Mouse (Mus musculus) frontal cortex, postnatal 10 days (tissue): ENCODE data around the gene Rtl10.

ENCODE experiments used
- DNase-seq, 2 experiments: peaks; one replicate each; pipeline ENCODE4 v3.0.0; 2022; ENCODE audit warnings: low spot score in 2 of 2, mixed read lengths in 1 of 2

Gene Rtl10

DNA sequence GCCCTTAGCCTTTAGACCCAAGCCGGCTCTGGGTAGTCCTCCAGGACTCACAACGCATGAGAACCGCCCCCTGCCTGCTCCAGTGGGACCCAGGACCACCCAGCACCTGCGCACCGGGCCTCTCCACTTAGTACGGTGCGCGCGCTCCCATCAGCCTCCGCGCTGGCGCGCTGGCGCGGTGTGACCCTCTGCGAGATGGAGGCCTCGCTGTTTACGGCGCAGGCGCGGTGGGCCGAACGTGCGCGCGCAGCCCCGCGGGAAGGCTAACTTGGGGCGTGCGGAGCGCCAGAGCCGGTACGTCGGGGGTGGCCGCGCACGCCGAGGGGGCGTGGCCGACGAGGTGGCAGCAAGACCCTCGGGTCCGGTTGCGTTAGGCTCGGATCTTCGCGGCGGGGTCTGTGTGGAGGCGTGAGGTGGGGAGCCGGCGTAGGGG, at the start of gene Rtl10, which contains the start of gene Gnb1l:
Gene Rtl10, plus strand, starts transcription at position 344 of the 433 bp plus-strand sequence.
Gene Gnb1l, plus strand, starts transcription at position 156 of the 433 bp plus-strand sequence.
- peak; percentile 90 to 96 for DNase-seq

DNA sequence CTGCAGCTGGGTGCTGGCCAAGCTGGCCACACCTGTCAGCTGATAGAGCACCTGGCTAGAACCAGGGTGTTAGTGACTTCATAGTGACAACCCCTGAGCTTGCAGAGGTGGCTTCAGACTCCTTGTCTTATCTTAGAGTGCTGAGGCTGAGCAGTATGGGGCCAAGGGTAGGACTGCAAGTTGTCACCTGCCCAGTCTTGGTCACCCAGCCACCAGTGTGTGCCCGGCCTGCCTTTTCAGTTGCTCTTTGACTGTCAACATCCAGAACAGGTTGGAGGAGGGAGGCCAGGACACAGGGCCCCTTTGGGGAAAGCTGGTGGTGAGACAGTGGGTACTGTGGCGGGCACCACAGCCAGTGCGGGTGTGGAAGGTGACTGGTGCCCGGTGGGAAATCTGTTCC, 49.7 kb upstream of the Rtl10 start:
- no peak for DNase-seq

DNA sequence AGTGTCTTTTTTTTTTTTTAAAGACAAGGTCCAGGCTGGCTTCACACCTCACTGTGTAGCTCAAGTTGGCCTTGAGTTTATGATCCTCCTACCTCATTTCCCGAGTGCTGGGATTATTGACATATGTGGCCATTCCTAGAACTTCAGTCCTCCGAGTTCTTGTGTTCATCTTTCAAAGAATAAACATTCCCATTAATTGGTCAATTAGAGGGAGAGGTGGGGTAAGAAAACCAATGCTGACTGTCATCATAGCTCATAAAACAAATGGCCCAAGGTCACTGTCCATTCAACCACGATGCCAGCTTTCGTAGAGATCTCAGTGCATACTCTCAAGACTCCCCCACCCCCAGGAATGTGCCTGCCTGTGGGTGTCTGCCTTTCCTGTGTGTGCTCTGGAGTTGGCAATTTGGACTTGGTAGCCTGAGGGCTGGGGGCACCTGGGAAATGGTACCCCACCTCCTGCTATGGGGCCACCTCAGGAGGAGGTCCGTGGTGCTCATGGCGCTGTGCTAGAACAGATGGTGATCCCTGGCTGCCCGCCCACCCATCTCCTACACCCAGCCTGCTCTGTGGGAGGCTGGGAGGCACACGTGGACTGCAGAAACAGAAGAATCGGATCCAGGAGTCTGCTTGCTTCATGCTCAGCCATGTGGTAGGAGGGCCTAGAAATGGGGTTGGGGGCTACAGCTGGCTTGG, 47.1 kb upstream of the Rtl10 start:
- peak; percentile 31 to 53 for DNase-seq

DNA sequence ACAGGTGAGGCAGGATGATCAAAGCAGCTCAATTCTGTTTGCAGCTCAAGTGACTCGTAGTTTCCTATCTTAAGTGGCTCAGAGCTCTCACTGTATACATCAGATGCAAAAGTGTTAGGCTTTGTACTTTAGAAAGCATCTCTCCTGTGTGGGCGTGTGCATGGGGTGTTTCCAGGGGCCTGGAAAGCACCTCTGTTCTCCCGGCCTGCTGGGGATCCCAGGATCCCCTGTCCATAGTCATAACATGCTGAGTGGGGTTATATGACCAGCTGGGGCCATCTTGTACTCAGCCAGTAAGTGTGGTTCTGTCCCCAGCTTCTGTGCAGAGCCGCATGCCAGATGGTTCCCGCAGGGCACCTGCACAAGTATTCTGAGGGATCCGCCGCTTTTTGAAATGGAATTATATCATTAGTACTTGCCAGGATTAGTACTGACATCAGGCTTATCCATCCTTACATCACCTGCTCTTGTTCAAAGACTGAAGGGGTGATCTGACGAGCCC, 46.3 kb upstream of the Rtl10 start:
- DNase-seq: no peak

DNA sequence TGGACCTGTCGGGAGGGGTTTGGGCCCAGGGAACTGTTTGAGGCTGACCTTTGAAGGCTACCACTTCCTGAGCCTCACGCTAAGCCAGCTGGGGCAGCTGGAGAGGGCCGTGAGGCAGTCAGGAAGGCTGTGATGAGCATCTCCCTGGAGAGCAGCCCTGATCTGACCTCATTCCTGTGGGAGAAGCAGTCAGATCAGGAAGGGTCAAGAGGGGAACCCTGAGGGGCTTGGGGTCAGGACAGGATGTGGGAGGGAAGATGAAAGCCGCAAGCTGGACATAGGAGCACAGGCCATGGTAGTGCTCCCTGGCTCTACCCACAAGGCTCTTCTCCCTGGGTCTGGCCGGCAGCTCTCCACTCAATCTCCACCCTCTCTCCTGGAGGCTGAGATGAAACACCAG, 44.9 kb upstream of the Rtl10 start:
- DNase-seq: no peak

DNA sequence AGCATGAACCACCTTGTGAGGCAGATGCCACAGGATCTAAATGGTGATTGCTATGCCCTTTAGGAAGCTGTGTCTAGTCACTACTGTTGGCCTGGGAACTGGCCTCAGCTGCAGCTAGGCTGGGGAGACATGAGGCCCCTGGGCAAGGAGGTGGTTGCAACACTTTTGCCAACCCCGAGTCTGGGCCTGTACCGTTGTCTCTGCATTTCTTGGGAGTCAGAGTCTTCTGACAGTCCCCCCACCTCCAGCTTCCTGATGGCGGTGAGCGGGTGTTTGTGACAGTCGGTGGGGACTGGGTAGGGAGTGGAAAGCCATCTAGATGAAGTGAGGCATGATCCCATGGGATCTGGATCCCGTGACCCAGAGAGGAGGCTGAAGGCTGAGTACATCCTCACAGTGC, 43.3 kb upstream of the Rtl10 start:
- DNase-seq: no peak

DNA sequence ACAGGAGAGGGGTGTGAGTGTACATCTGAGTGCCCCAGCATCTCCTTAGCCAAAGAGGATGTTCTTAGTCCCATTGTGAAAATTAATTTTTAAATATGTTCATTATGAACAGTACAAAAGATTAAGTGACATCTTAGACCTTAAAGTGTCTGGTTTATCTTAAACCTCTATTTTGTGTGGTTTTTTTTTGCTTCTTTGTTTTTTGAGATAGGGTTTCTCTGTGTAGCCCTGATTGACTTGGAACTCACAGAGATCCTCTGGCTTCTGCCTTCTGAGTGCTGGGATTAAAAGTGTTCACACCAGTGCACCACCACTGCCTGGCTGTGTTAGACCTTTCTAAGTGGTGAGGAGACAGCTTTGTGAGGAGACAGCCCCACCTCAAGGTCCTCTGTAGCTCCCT, 40.0 kb upstream of the Rtl10 start:
- no peak for DNase-seq

DNA sequence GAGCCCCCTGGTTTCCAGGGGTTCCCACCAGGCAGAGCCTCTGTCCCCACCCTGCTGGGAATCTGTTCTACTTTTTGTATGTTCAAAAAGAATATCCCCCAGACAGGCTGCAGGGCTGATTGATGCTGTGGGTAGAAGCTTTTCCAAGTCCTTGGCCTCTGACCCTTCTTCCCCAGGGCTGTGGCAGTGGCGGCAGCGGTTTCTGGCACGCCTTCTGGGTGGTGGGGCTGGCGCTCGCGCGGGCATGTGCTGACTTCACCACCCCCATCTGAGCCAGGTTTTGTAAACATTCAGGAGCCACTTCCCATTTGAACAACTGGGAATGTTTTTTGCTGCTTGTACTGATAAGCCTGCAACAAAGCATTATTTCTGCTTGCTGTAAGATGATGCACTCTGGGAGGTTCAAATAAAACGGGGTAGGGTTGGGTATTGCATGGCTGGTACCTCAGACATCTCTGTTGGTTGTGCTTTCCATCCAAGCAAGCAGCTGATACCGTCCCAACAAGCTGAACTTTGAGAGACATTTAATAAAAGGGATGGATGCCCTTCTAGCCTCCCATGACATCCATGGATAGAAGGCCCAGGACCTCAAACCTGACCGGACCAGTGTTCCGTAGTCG, 39.3 kb upstream of the Rtl10 start:
- no peak for DNase-seq

DNA sequence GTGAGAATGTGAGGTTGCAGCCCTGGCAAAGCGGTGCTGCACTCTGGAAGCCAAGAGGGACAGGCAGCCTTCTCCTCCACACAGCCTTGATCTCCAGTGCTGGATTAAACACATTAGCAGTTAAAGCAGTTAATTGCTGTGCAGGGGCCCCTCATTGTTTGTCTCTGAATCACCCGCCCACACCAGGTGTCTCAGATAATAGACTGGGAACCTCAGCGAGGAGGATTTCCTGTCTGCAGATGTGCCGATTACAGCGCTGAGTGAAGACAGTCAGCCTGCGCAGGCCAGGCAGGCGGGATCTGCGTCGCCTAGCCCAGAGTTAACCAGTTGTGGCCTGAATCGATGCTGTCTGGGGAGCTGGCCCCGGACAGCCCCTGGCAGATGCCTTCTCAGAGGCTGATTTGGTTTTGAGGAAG, 38.7 kb upstream of the Rtl10 start:
- DNase-seq: peak in 1 of 2 experiments; percentile 31

DNA sequence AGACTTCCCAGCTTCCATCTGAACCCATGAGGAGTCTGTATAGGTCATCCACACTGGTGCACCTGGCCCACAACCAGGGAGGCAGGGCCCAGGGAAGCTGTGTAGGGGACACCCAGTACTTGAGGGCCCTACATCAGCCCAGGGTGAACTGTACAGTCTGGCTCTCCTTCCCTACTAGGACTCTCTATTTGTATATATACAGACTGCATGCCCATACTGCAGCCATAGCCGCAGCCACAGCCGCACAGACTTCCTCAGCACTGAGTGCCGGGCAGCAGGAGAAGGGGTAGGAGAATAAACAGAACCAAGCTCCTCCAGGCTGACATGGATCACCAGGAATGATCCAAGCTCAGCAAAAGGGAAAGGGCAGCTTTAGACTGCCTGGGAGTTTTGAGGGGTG, 37.9 kb upstream of the Rtl10 start:
- DNase-seq: no peak

DNA sequence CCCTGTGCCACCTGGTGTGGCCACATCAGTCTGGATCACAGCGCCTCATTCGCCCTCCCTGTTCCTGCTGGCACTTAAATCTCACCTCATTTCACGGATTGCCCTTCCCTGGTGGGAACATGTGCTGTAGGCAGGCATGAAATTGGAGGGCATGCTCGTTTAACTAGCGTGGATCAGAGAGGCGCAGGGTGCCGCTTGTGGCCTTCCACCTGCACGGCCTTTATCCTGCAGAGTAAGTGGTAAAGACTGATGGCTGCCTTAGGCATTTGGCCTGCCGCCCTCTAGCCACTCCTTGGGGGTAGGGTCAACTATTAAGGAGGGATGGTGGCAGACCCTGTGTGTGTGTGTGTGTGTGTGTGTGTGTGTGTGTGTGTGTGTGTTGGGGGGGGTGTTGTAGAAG, 36.7 kb upstream of the Rtl10 start:
- DNase-seq: no peak

DNA sequence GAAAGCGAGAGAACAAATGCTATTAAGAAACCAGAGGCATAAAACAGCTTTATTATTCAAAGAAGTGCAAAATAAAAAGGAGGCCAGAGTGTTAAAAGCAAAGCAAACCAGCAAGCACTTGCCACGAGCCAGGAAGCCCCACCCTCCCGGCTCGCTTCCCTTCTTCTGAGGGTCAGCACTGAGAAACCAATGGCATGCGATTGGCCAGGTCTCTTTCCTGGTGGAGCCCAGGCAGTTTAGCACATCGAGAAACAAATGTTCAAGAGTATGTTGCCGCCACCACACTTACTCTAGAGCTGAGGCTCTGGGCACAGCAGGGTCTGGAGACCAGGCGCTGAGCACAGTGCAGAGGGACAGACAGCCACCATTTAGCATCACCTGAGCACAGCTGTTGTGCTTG, 36.1 kb upstream of the Rtl10 start:
- DNase-seq: no peak

DNA sequence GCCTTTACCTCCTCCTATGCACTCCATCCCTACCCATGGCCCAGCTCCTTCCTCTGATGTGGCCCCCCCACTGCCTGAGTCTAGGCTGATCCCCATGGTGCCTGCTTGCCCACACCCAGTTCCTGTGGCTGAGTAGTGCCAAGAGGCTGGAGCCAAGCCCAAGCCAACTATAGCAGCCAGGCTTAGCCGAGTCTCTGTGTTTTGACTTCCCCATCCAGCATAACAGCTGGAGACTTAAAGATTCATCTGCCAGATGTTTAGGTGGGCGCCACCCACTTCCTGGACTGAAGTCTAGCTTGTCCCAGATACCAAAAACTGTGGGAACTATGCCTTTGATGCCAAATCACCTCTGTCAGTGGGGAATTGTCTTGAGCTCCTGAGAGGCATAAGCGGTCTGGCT, 34.4 kb upstream of the Rtl10 start:
- DNase-seq: no peak

DNA sequence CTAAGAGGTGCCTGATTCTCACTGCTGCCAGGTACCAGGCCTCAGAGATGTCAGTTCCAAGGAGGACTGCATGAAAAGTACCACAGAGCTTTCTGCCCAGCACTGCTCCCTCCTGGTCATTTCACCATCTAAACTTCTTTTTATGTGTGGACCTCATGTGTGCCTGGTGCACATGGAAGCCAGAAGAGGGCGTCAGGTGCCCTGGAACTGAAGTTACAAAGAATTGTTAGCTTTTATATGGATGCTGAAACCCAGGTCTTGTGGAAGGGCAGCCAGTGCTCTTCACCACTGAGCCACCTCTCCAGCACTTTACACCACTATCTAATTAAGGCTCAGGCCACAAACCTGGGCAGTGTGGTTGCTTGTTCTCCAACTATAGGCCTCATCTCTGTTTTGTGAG, 27.9 kb upstream of the Rtl10 start:
- DNase-seq: no peak

DNA sequence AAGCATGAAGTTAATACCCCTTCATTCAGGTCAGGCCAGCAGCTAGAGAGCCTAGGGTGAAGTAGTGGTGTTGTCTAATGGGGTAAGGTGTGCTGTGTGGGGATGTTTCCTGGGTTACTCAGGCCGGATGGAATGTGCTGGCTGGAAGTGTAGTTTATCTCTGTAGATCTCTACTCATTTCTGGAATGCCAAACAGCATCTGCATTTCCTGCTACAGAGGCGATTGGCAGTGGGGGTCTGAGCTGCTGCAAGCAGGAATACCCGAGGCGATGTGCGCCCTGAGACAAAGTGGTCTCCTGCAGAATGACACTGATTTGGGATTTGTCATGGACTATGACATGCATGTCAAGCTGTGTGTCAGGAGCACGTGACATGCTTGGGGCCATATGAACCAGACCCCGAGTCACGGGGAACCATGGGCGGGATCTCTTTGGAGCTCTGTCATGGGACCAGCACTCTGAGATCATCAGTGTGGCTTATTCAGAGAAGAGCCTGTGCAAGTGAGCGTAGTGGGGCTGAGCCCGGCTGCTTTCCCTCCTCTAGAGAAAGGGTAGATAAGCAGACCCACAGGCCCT, 27.2 kb upstream of the Rtl10 start:
- no peak for DNase-seq

DNA sequence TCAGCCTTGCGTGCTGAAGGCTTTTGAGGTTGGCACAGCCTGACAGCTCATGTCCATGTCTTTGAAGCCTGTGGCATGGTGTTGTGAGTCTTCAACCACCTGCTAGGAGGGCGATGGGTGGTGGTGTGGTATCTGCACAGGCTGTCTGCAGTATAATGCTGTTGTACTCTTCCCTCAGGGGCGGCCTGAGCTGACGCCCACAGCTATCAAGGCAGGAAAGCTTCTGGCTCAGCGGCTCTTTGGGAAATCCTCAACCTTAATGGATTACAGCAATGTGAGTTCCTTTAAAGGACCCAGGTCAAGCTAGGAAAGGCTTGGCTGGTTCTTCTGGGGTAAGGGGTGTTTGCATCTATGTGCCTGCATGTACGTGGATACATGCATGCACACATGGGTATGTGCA, 26.7 kb upstream of the Rtl10 start:
- no peak for DNase-seq

DNA sequence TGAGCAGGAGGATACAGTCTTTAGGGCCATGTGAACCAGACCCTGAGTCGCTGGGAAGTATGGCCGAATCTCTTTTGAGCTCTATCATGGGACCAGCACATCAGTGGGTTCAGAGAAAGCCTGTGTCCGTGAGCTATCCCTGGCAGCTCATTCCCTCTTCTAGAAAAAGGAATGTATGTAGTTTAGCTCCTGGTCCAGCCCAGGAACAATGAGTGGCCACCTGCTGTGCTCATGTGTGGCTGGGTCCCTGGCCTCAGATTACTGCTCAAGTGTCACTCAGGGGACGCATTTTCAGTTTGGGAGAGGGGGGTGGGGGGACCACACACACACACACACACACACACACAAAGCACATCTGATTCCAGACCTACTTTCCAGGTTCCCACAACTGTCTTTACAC, 26.3 kb upstream of the Rtl10 start:
- DNase-seq: no peak

DNA sequence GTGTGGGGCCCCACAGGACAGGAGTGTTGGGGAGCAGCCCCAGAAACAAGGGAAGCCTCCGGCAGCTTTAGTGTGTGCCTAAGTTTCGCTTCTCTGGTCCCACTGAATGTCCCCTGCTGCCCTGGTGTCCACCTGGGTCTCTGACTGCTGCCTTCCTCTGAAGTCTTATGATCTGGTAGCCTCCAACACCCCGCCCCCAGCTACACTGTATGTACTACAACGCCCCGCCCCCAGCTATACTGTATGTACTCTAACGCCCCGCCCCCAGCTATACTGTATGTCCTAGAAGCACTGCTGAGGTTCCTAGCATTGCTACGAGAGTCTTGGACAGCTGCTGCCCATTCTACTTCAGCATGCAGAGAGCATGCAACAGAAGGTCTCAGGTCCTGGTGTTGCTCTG, 25.7 kb upstream of the Rtl10 start:
- no peak for DNase-seq

DNA sequence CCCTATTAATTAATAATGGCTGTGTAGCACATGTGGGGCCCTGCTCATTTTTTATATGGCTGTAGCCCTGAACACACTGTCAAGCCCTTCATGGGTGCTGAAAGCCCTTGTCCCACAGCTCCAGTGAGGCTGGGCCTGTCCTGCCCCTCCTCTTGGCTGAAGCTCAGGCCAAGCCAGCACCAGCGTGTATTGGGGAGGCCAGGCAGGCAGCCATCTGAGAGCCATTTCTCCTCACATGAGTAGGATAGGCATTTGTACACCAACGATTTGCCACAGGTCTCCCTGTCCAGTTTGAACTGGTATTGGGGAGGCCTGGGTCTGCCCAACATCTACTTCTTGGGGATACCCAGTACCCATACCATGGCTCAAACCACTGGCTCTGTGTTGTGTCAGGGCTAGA, 24.7 kb upstream of the Rtl10 start:
- no peak for DNase-seq

DNA sequence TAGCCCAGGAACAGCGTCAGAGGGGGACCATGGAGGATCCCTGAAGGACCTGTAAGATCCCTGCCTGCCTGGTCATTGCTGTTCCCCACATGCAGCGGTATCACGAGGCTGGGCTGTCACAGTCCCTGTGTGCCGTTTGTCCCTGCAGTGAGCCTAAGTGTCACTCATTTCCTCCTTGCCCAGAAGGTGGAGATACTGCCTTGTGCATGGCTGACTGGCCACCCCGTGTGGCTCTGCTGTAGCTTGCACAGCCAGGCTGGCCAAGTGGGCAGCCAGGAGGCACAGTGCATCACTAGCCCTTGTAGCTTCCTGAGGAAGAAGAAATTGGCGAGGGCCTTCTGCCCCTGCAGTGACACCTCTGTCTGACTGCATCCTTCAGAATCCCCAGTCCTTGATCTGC, 20.7 kb upstream of the Rtl10 start:
- no peak for DNase-seq

DNA sequence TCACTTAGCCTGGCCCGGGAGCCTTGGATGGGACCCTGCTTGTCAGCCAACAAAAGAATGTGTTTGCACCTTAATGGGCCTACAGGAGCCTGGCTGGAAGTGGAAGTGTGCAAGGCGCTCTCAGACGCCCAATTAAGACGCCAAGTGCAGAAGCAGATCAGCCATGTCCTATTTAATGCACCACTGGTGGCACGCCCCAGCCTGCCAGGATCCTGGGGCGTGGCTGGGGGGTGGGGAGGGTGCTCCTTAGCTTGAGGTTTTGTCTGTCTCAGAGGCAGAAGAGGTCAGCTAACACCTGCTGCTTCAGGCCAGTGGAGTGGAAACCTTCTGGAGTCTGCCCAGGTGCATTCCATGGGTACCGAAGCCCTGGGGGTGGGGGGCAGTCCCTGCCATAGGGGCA, 19.0 kb upstream of the Rtl10 start:
- no peak for DNase-seq

DNA sequence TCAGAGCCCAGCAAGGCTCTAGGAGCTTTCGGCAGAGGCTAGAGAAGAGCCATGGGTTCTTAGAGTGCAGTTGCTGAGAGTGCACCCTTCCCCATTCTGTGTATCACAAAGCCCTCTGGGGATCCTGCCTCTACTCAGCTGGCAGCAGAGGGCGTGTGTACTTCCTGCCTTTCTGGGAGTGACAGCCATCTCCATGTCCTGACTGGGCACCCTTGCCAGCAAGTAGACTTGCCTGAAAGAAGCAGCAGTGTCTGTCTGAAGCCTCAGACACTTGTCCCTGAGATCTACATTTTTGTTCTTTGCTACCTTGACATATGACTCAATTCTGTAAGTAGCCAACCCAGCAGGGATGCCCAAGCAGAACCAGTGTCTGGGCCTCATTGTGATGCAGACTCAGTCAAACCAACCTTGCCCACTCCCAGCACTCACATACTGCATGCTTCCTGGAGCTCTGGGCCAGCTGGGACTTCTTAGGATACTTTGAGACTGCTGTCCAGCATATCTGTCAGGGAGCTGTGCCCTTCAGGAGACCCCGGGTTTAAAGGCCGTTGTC, 17.7 kb upstream of the Rtl10 start:
- DNase-seq: no peak

DNA sequence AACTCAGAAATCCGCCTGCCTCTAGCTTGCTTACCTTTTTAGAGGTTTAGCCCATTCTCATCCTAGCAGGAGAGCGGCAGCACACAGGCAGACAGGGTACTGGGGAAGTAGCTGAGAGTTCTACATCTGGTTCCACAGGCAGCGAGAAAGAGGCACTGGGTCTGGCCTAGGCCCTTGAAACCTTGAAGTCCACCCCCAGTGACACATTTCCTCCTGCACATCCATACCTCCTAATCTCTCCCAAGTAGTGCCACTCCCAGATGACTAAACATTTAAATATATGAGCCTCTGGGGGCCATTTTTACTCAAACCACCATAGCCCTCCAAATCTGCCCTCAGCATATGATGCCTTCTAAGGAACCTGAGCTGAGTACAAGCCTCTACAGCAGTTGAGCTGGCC, 16.3 kb upstream of the Rtl10 start:
- no peak for DNase-seq
